Mouse (Mus musculus) cerebellum, postnatal 4 days (tissue): ENCODE measurements at regions not wholly inside any gene's neighbourhood (a gene's known extent, or its start where the extent isn't known, plus 50 kb on each side); places are given as distances from the start of the nearest gene placed in this dataset.

Experiments used
- DNase-seq, 2 experiments: peaks; one replicate each; pipeline ENCODE4 v3.0.0; 2022; ENCODE audit warnings: low spot score in 2 of 2, mixed read lengths in 1 of 2

DNA sequence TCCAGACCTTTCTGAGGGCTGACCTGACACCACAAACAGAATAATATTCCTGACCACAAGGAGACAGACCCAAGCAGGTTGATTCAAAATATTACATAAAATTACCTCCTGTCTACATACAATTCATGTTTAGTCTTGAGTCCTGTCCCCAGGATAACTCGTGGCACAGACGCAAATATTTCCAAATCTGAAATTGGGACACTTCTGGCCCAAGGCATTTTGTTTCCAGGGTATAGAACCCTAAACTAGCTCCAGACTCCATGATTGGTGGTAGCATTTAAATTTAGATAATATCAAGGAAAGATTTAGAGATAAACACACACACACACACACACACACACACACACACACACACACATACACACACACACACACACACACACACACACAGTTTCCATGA, 498.7 kb downstream of the Med13l start:
- DNase-seq, result no peak

- DNase-seq, result no peak
Measured at GRCm38 (mm10) chr5:119060886-119061285, 500.4 kb downstream of the Med13l start.

- no peak for DNase-seq
Measured at GRCm38 (mm10) chr5:119062478-119062877, 502.0 kb downstream of the Med13l start.

DNA sequence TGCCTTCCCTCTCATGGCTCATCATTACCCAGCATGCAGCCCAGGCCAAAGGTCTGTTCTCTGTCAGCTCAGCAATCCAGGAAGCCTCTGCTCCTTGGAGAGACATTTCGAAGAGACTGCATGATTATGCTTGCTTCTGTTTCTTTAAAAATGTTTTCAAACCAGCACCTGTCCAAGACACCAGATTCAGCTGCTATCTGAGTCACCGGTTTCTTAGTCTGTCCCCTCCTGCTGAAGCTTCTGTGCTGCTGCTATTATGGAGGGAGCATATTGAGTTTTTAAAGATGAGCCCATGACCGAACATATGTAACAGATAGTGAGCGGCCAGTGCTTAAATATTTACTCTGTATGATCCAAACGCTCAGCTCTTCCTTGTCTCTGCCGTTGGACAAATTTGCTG, 506.2 kb downstream of the Med13l start:
- DNase-seq, result no peak

GRCm38 (mm10) chr5:119069765-119070333, 509.4 kb downstream of the Med13l start:
- DNase-seq, result no peak

GRCm38 (mm10) chr5:119072712-119073111, 512.2 kb downstream of the Med13l start:
- no peak for DNase-seq

DNA sequence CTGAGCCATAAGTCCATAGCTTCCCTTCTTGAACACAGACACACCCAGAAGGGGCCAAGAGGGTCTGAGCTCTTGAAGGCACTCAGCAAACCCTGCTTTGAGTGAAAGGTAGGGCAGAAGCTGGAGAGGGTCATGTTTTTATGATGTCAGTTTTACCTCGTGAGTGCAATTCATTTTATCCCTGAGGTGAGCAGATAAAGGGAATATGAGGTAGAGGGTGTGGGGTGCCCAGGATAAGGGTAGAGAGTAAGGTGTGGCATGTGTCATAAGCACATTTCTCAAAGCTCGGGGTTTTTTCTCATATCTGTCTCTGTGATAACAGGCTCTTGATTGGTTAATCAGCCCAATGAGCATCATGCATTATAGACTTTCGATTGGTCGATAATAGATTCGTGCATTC, 520.3 kb downstream of the Med13l start:
- DNase-seq, result no peak

DNA sequence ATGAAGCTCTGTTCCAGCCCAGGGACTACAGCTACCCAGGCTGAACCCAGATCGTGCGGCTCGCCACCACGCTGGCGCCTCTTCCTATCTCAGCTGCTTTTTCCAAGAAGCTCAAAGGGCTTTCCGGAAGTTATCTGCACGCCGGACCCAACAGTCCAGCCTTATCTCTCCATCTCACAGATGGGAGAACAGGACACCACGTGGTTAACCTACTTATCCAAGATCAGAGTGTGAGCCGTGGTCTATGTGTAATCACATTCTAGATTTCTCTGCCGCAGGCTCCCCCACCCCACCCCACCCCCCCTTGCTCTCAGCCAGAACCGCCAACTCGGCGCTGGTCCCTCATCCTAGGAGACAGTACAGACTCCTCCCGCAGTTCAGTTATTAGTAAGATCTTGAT, 522.4 kb downstream of the Med13l start:
- no peak for DNase-seq

DNA sequence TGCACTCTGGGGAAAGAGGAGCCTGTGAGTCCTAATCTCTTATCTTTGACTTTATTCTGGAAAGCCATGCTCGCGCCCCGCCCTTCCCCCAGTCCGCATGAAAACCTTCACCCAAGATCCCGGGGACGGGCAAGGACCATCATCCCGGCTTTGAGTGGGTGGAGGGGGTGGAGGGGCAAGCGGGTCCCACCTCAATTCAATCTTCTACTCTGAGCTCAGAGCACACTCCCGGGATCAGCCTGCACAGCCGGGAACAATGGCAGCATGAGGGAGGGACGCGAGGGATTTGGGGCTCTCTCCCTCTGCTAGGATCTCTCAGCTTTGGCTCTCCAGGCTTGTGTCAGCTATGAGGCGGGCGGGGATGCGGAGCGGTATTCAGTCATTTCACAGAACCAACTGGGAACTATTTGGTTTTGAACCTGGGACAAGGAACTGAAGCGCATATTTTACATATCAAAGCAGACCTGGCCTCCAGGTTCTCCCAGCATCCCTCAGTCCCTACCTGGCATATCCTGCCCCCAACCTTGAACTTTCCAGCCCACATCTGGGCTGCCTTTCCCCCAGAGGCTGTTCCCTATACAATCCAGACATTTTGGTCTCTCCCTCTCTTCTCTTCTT, 537.2 kb downstream of the Med13l start:
- no peak for DNase-seq

GRCm38 (mm10) chr5:119099817-119100216, 539.3 kb downstream of the Med13l start:
- no peak for DNase-seq

DNA sequence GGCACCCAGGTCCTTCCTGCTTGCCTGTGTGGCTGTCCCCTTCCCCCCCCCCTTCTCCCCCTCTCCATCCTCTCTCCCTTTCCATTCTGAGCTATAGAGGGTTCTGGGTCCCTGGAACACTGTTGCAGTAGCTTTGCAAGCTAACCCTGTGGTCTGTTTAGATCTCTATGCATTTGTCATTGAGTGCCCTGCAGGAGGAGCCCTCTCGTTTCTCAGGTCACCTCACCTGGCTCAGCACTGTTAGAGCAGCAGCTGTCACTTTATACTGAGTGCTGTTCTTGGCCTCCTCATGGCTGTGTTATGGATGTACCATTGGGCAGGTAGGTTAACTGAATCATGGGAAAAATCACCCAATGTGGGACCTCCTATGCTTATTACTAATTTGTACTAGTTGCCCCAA, 543.0 kb downstream of the Med13l start:
- DNase-seq, result no peak

GRCm38 (mm10) chr5:119107898-119108297, 547.4 kb downstream of the Med13l start:
- no peak for DNase-seq

DNA sequence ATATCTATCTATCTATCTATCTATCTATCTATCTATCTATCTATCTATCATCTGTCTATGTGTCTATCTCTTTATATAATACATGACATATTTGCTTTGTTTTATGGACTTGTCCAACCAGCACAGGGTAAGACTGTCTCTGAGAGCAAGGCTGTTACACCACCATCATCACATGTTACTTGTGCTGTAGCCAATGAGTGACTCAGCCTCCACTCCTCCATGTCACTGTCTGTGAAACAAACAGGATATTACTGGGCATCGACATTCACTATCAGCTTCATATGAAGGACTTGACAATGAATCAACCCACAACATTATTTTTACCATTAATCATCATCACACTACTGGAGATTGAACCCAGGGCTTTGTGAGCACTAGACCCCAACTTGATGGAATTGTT, 549.0 kb downstream of the Med13l start:
- no peak for DNase-seq

DNA sequence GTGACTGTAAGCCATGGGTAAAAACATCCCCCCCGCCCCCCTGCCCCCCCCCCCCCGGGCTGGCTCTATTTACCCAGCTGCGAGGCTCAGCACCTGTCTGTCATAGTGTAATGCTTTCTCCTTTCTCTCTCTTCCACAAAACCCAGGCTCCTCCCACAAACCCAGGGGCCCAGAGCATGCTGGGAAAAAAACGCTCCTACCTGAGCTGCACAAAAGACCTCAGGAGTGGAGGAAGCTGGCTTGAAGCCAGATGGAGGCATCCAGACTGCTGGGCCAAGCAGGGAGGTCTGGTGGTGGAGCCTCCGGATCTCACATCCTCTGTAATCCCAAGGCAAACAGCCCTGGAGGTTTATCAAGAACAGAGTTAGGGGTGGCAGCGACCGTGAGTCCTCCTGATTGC, 553.6 kb downstream of the Med13l start:
- no peak for DNase-seq

- DNase-seq, result no peak
Measured at GRCm38 (mm10) chr5:119125745-119126144, 544.7 kb upstream of the Tbx3 start.

- DNase-seq, result no peak
Measured at GRCm38 (mm10) chr5:119130176-119130575, 540.3 kb upstream of the Tbx3 start.

DNA sequence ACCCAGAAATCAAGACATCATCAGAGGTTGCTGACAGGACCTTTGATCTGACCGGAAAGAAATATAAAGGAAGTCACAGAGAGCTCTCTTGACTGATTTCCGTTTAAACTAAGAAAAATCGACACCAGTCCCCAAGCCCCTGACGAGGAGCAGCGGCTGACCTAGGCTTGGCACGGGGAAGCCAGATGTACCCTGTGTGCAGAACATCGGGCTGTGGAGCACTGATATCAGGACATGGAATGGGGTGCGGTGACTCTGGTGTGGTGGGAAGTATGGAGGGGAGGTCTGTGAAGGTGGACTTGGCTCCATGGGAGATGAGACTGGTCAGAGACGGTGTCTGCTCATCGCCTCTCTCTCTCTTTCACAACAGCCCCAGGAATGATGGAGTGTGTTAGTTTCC, 539.0 kb upstream of the Tbx3 start:
- no peak for DNase-seq

GRCm38 (mm10) chr5:119133378-119133777, 537.1 kb upstream of the Tbx3 start:
- no peak for DNase-seq

GRCm38 (mm10) chr5:119136916-119137315, 533.6 kb upstream of the Tbx3 start:
- DNase-seq, result no peak

- no peak for DNase-seq
Measured at GRCm38 (mm10) chr5:119137409-119137808, 533.1 kb upstream of the Tbx3 start.

DNA sequence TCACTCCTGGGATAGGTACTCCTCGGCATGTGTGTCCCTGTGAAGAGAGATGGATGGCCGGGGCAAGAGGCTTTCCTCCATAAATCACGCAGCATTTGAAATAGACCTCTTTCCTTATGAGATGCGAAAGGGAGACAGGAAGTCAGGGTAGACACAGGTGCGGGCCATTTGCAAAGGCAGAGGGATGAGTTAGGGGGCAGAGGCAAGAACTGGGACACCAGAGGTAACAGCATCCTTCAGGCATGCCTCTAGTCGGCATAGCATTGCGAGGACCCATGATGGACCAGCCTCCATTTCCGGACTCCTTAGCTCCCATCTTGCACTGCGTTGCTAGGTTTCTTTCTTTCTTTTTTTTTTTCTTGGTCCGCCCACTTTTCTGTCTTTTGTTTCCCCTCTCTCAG, 532.6 kb upstream of the Tbx3 start:
- no peak for DNase-seq

DNA sequence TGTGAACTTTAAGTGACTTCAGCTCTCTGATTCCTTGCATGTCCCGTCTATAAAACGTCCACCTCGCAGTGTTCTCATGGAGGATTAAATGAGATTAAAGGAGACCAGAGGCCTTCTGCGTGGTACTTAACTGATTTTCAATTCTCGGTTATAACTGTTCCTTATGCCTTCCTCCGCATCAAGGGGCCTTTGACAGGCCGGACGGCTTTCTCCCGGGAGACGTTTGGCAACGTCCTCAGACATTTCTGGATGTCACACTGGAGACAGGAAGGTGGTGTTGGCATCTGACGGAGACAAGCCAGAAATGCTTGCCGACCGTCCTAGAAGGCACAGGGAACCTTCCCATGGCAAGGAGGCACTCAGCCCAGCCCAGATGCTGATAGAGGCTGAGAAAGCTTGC, 532.2 kb upstream of the Tbx3 start:
- DNase-seq, result no peak

- DNase-seq, result no peak
Measured at GRCm38 (mm10) chr5:119139336-119139735, 531.1 kb upstream of the Tbx3 start.

DNA sequence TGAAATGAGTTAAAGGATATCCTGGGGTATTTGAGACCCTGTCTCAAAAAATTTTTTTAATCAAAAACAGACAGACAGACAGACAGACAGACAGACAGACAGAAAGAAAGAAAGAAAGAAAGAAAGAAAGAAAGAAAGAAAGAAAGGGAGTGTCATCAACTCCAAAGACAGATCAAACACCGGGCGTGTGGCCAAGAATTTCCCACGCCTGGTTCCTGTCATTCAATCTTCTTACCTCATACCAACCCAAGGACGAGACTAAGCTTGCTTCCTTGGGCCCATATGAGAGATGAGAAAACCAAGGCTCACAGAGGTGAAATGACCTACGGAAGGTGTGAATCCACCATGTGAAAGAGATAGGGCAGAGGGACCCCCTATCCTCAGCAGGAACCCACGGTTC, 530.7 kb upstream of the Tbx3 start:
- no peak for DNase-seq
